Mouse (Mus musculus) cortical plate, adult 2 months (tissue): Measurements from ENCODE around the gene Ccn1. TPM values are rescaled to one million over a fixed set of nuclear protein-coding genes. Genes with fewer than 3 reads are reported as not detected.

Experiments used
- H3K27ac ChIP-seq: fragments of 200-500 bp; 2 replicates; pipeline ENCODE4 v1.5.1; 2012; ENCODE audit warnings: low read length, control low read depth, inconsistent platforms; ENCODE audit not compliant: insufficient read depth
- H3K4me1 ChIP-seq: fragments of 200-500 bp; 2 replicates; pipeline ENCODE4 v1.6.1; 2011; ENCODE audit warnings: low read length; ENCODE audit not compliant: control insufficient read depth, insufficient read depth
- H3K4me3 ChIP-seq: fragments of 200-500 bp; 2 replicates; pipeline ENCODE4 v1.5.1; 2011; ENCODE audit warnings: mild to moderate bottlenecking, low read length, control low read depth; ENCODE audit not compliant: insufficient read depth
- CTCF ChIP-seq: fragments of 200-500 bp; IDR thresholded peaks from 2 replicates; pipeline ENCODE4 v1.5.1; 2011; ENCODE audit warnings: mild to moderate bottlenecking, control low read depth, low read length; ENCODE audit not compliant: insufficient read depth; ENCODE audit errors: extremely low read depth
- POLR2A ChIP-seq: fragments of 200-500 bp; IDR thresholded peaks from 2 replicates; pipeline ENCODE4 v1.6.1; 2011; ENCODE audit warnings: mild to moderate bottlenecking, low read length, control low read depth; ENCODE audit not compliant: insufficient read depth; ENCODE audit errors: extremely low read depth
- polyA plus RNA-seq: library from polyadenylated mRNA; depleted of rRNA; stranded (reverse); fragments of >200 nt; gene quantifications from 2 replicates; pipeline ENCODE4 v1.2.3, GENCODE M21; 2012

Ccn1 gene
- polyA plus RNA-seq, 1 experiment, result 16.5 TPM

- Histone ChIP-seq H3K4me1 (no peaks in the 10 kb centered on the region), H3K4me3 (no peak overlapping the region), H3K27ac (no peak overlapping the region)
- TF ChIP-seq POLR2A, result no peak
- no peak for TF ChIP-seq CTCF
Measured at GRCm38 (mm10) chr3:145623047-145623446, 26.7 kb downstream of the Ccn1 start.

- TF ChIP-seq CTCF (no peak), POLR2A (no peak)
- Histone ChIP-seq H3K27ac (no peak overlapping the region), H3K4me1 (no peaks in the 10 kb centered on the region), H3K4me3 (no peak overlapping the region)
Measured at GRCm38 (mm10) chr3:145621209-145621608, 28.6 kb downstream of the Ccn1 start.

GRCm38 (mm10) chr3:145619621-145620365 lies 30.0 kb downstream of the Ccn1 start:
- TF ChIP-seq CTCF (no peak), POLR2A (no peak)
- no peak overlapping the region for H3K4me3 ChIP-seq
- H3K27ac ChIP-seq, result no peak overlapping the region
- no peaks in the 10 kb centered on the region for H3K4me1 ChIP-seq

- H3K4me1 ChIP-seq, result no peaks in the 10 kb centered on the region
- no peak overlapping the region for H3K27ac ChIP-seq
- TF ChIP-seq CTCF (no peak), POLR2A (no peak)
- no peak overlapping the region for H3K4me3 ChIP-seq
Measured at GRCm38 (mm10) chr3:145618299-145618698, 31.5 kb downstream of the Ccn1 start.

GRCm38 (mm10) chr3:145614362-145615115 lies 35.2 kb downstream of the Ccn1 start:
- Histone ChIP-seq H3K4me3 (no peak overlapping the region), H3K4me1 (no peaks in the 10 kb centered on the region), H3K27ac (no peak overlapping the region)
- TF ChIP-seq CTCF, result no peak
- TF ChIP-seq POLR2A, result no peak

GRCm38 (mm10) chr3:145613234-145613633 lies 36.5 kb downstream of the Ccn1 start:
- TF ChIP-seq POLR2A, result no peak
- no peak for TF ChIP-seq CTCF

GRCm38 (mm10) chr3:145612662-145613061 lies 37.1 kb downstream of the Ccn1 start:
- TF ChIP-seq POLR2A, result no peak
- TF ChIP-seq CTCF, result peak; percentile 60
- Histone ChIP-seq H3K4me3 (no peak overlapping the region), H3K4me1 (no peaks in the 10 kb centered on the region)

More at GRCm38 (mm10) chr3:145613234-145613633, 36.5 kb downstream of the Ccn1 start:
- Histone ChIP-seq H3K4me1 (no peaks in the 10 kb centered on the region), H3K4me3 (no peak overlapping the region), H3K27ac (no peak overlapping the region)

GRCm38 (mm10) chr3:145608320-145608719 lies 41.5 kb downstream of the Ccn1 start:
- TF ChIP-seq CTCF, result no peak
- TF ChIP-seq POLR2A, result no peak
- no peak overlapping the region for H3K27ac ChIP-seq
- no peaks in the 10 kb centered on the region for H3K4me1 ChIP-seq
- no peak overlapping the region for H3K4me3 ChIP-seq

More at GRCm38 (mm10) chr3:145612662-145613061, 37.1 kb downstream of the Ccn1 start:
- no peak overlapping the region for H3K27ac ChIP-seq

GRCm38 (mm10) chr3:145605437-145606123 lies 44.2 kb downstream of the Ccn1 start:
- Histone ChIP-seq H3K27ac (no peak overlapping the region), H3K4me1 (no peaks in the 10 kb centered on the region)
- no peak for TF ChIP-seq POLR2A
- no peak for TF ChIP-seq CTCF

More at GRCm38 (mm10) chr3:145605437-145606123, 44.2 kb downstream of the Ccn1 start:
- no peak overlapping the region for H3K4me3 ChIP-seq
